Mouse (Mus musculus): ENCODE data around the gene Khdc1a. TPM values are rescaled to one million over a fixed set of nuclear protein-coding genes. Genes with fewer than 3 reads are reported as not detected.
"Not testable (repeated sequence)": the region's sequence is repeated elsewhere in the genome, so short reads cannot be mapped to it uniquely, and the experiment has no call there.

Khdc1a gene
- not detected in 2 replicates for polyA plus RNA-seq (2011; ENCODE audit: insufficient read length, low read depth, missing spikeins)

GRCm38 (mm10) chr1:21349341-21349740, at the start of gene Khdc1a:
Khdc1a (plus strand) TSS chr1:21349641.
- Histone ChIP-seq H3K4me1 (ENCODE audit: control insufficient read depth, insufficient read depth, low read length) (no peaks in the 10 kb centered on the region), H3K4me3 (ENCODE audit: insufficient read depth, low read length) (no peak within 1 kb of the TSS), H3K27ac (ENCODE audit: insufficient read depth, low read length) (no peak within 1 kb of the TSS)
- TF ChIP-seq CTCF (IDR thresholded peaks at IDR 0.05; ENCODE audit: borderline replicate concordance, insufficient read depth, low read length) (no peak), POLR2A (IDR thresholded peaks at IDR 0.05; ENCODE audit: low read depth, low read length) (no peak)

DNA sequence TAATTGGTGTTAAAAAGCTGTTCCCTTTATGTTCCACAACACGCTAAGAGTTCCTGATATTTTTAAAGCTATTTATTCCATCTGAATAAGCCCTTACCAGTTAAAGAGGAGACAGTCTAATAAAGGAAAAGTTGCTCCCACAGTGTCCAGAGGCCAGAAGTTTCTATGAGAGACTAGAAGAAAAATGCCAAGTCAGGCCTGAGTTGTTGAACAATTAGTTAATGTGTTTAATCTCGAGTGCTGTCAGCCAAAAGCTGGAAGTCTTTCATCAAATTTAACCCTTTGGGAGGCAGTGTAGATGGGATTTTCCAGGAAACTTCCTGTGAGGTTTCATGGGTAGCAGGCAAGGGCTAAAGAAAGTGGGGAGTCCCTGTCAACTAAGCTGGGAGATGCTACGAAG, 49.6 kb upstream of the Khdc1a start:
- TF ChIP-seq CTCF (IDR thresholded peaks at IDR 0.05; ENCODE audit: borderline replicate concordance, insufficient read depth, low read length) (no peak), POLR2A (IDR thresholded peaks at IDR 0.05; ENCODE audit: low read depth, low read length) (no peak)
- H3K4me3 ChIP-seq (ENCODE audit: insufficient read depth, low read length), result no peak overlapping the region

DNA sequence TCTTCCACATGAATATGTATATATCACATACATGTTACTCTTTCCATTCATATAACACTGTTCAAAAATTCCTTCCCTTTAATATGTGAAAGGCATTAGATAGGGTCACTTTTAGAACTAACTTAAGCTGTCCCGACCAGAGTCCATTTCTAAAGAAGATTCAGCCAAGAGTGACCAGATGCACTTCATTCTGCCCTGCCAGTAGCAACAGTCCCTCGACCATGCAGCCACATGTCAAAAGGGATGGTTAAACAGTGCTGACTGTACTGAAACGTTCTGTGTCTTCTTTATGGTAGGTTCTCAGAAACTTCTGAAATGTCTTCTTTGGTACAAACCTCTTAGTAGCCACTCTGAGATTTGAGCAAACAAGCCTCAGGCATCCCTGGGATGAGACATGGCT, 47.8 kb upstream of the Khdc1a start:
- H3K4me3 ChIP-seq (ENCODE audit: insufficient read depth, low read length), result no peak overlapping the region

More for the DNA sequence above, 49.6 kb upstream of the Khdc1a start:
- Histone ChIP-seq H3K27ac (ENCODE audit: insufficient read depth, low read length) (no peak overlapping the region), H3K4me1 (ENCODE audit: control insufficient read depth, insufficient read depth, low read length) (no peaks in the 10 kb centered on the region; the same call in 1 of the 2 replicates)

GRCm38 (mm10) chr1:21304174-21304573, 45.3 kb upstream of the Khdc1a start:
- H3K27ac ChIP-seq (ENCODE audit: insufficient read depth, low read length), result no peak overlapping the region
- no peak overlapping the region for H3K4me3 ChIP-seq (ENCODE audit: insufficient read depth, low read length)
- no peak for TF ChIP-seq CTCF (IDR thresholded peaks at IDR 0.05; ENCODE audit: borderline replicate concordance, insufficient read depth, low read length)
- TF ChIP-seq POLR2A (IDR thresholded peaks at IDR 0.05; ENCODE audit: low read depth, low read length), result no peak

More for the DNA sequence above, 47.8 kb upstream of the Khdc1a start:
- TF ChIP-seq POLR2A (IDR thresholded peaks at IDR 0.05; ENCODE audit: low read depth, low read length) (no peak), CTCF (IDR thresholded peaks at IDR 0.05; ENCODE audit: borderline replicate concordance, insufficient read depth, low read length) (no peak)
- Histone ChIP-seq H3K27ac (ENCODE audit: insufficient read depth, low read length) (no peak overlapping the region), H3K4me1 (ENCODE audit: control insufficient read depth, insufficient read depth, low read length) (no peaks in the 10 kb centered on the region)

GRCm38 (mm10) chr1:21304646-21305045, 44.8 kb upstream of the Khdc1a start:
- Histone ChIP-seq H3K4me1 (ENCODE audit: control insufficient read depth, insufficient read depth, low read length) (no peaks in the 10 kb centered on the region), H3K27ac (ENCODE audit: insufficient read depth, low read length) (no peak overlapping the region), H3K4me3 (ENCODE audit: insufficient read depth, low read length) (no peak overlapping the region)
- TF ChIP-seq POLR2A (IDR thresholded peaks at IDR 0.05; ENCODE audit: low read depth, low read length) (no peak), CTCF (IDR thresholded peaks at IDR 0.05; ENCODE audit: borderline replicate concordance, insufficient read depth, low read length) (no peak)

More at GRCm38 (mm10) chr1:21304174-21304573, 45.3 kb upstream of the Khdc1a start:
- H3K4me1 ChIP-seq (ENCODE audit: control insufficient read depth, insufficient read depth, low read length), result no peaks in the 10 kb centered on the region

DNA sequence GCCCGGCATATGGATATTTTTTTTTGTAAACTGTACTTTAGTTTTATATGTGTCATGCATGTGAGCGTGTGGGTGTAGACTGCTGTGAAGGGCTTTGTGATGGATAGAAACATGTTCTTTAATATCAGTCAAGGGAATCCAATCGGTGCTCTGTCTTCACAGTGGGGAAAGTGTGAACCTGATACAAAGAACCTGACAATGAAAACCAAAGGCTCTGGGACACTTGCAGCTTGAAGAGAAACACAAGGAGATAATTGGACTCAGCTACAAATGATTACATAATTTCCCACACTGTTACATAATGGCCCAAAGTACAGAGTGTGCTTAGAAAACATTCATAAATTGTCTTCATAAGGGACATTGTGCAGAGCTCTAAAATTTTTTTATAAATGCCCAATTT, 44.0 kb upstream of the Khdc1a start:
- Histone ChIP-seq H3K4me3 (ENCODE audit: insufficient read depth, low read length) (no peak overlapping the region), H3K27ac (ENCODE audit: insufficient read depth, low read length) (no peak overlapping the region), H3K4me1 (ENCODE audit: control insufficient read depth, insufficient read depth, low read length) (no peaks in the 10 kb centered on the region)
- TF ChIP-seq CTCF (IDR thresholded peaks at IDR 0.05; ENCODE audit: borderline replicate concordance, insufficient read depth, low read length) (no peak), POLR2A (IDR thresholded peaks at IDR 0.05; ENCODE audit: low read depth, low read length) (no peak)

- H3K4me1 ChIP-seq (ENCODE audit: control insufficient read depth, insufficient read depth, low read length), result no peaks in the 10 kb centered on the region
- TF ChIP-seq POLR2A (IDR thresholded peaks at IDR 0.05; ENCODE audit: low read depth, low read length) (no peak), CTCF (IDR thresholded peaks at IDR 0.05; ENCODE audit: borderline replicate concordance, insufficient read depth, low read length) (no peak)
- no peak overlapping the region for H3K4me3 ChIP-seq (ENCODE audit: insufficient read depth, low read length)
- H3K27ac ChIP-seq (ENCODE audit: insufficient read depth, low read length), result no peak overlapping the region
These were observed 35.1 kb upstream of the Khdc1a start for GRCm38 (mm10) chr1:21314336-21314735.

- TF ChIP-seq POLR2A (IDR thresholded peaks at IDR 0.05; ENCODE audit: low read depth, low read length), result no peak
- no peak for TF ChIP-seq CTCF (IDR thresholded peaks at IDR 0.05; ENCODE audit: borderline replicate concordance, insufficient read depth, low read length)
- no peaks in the 10 kb centered on the region for H3K4me1 ChIP-seq (ENCODE audit: control insufficient read depth, insufficient read depth, low read length)
- no peak overlapping the region for H3K4me3 ChIP-seq (ENCODE audit: insufficient read depth, low read length)
- no peak overlapping the region for H3K27ac ChIP-seq (ENCODE audit: insufficient read depth, low read length)
These were observed 33.7 kb upstream of the Khdc1a start for GRCm38 (mm10) chr1:21315756-21316155.

- Histone ChIP-seq H3K4me3 (ENCODE audit: insufficient read depth, low read length) (no peak overlapping the region), H3K27ac (ENCODE audit: insufficient read depth, low read length) (no peak overlapping the region), H3K4me1 (ENCODE audit: control insufficient read depth, insufficient read depth, low read length) (no peaks in the 10 kb centered on the region)
- TF ChIP-seq CTCF (IDR thresholded peaks at IDR 0.05; ENCODE audit: borderline replicate concordance, insufficient read depth, low read length), result no peak
- TF ChIP-seq POLR2A (IDR thresholded peaks at IDR 0.05; ENCODE audit: low read depth, low read length), result no peak
These were observed 33.1 kb upstream of the Khdc1a start for GRCm38 (mm10) chr1:21316305-21316704.

DNA sequence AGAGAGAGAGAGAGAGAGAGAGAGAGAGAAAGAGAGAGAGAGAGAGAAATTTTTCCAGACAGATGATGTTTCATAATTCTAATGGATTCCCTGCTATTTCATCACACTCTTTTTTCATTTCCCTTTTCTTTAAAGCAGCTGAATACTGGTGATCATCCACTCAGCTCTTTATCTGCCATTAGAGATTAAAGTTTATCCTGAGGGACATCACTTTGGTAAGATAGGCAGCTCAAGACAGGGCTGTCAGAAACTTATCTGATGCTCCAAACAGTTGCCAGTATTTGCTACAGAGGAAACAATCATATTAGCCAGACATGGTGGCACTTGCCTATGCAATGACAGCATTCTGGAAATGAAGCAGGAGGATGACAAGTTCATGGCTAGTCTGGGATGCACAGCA, 31.2 kb upstream of the Khdc1a start:
- no peak overlapping the region for H3K27ac ChIP-seq (ENCODE audit: insufficient read depth, low read length)
- no peaks in the 10 kb centered on the region for H3K4me1 ChIP-seq (ENCODE audit: control insufficient read depth, insufficient read depth, low read length)
- no peak overlapping the region for H3K4me3 ChIP-seq (ENCODE audit: insufficient read depth, low read length)
- no peak for TF ChIP-seq POLR2A (IDR thresholded peaks at IDR 0.05; ENCODE audit: low read depth, low read length)
- TF ChIP-seq CTCF (IDR thresholded peaks at IDR 0.05; ENCODE audit: borderline replicate concordance, insufficient read depth, low read length), result no peak

DNA sequence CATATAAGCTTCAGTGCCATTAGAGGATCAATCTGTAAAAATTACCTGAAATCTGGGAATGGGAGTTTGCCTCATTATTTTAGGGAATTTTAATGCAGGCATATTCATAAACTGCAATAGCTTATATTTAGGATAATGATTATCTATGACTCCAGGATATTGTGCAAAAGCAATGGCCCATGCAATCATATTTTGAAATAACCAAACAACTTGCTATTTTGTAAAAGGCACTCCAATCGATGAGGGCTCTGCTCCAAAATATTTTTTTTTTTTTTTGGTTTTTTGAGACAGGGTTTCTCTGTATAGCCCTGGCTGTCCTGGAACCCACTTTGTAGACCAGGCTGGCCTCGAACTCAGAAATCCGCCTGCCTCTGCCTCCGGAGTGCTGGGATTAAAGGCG, 29.2 kb upstream of the Khdc1a start:
- H3K4me3 ChIP-seq (ENCODE audit: insufficient read depth, low read length); H3K4me1 ChIP-seq (ENCODE audit: control insufficient read depth, insufficient read depth, low read length); H3K27ac ChIP-seq (ENCODE audit: insufficient read depth, low read length): not testable (repeated sequence)
